Mouse (Mus musculus): ENCODE measurements around the gene Iba57.
"Not testable (repeated sequence)": the region's sequence is repeated elsewhere in the genome, so short reads cannot be mapped to it uniquely, and the experiment has no call there.

Iba57 gene

DNA sequence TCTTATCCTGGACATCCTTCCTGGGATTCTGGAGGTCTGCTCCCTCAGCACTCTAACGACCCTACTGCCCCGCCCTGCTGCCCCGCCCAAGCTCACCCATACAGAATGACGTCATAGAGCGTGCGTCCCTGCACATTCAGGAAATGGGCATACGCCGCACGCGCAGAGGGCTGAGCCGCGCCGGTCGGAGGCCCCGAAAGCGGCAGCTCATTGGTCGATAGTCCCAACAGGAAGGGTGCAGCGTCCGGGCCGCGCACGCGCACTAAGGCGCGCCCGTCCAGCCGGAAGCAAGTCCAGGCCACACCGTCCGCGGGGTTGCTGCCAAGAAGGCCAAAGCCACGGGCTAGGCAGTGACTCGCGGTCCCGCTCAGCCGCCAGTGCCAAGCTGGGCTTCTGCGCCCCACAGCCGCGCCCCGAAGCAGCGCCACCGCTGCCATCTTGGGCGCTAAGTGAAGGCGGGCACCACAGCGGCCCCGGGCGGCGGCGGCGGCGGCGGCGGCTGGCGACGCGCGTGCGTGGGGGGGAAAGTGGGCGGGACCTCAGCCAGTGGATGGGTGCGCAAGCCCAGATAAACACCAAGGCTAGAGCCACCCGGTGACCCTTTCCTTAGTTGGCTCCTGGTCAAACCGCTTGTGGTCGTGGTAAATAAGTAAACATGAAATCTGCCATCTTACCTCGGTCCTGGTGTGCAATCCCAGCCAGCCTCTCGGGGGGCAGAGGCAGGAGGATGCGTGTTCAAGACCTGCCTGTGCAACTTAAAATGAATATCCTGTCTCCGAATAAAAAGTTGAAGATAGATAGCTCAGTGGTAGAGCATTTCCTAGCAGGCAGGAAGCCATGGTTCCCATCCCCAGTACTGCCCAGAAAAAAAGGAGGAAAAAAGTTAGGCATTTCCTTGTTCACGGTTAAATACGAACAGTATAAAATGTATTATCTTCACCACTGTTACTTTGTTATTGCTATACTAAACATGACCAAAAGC, at the start of gene Iba57:
TSS of gene Iba57 (minus strand) at position 485 of the 982 bp plus-strand sequence.
- peak; percentile 97 to 98 for DNase-seq

DNA sequence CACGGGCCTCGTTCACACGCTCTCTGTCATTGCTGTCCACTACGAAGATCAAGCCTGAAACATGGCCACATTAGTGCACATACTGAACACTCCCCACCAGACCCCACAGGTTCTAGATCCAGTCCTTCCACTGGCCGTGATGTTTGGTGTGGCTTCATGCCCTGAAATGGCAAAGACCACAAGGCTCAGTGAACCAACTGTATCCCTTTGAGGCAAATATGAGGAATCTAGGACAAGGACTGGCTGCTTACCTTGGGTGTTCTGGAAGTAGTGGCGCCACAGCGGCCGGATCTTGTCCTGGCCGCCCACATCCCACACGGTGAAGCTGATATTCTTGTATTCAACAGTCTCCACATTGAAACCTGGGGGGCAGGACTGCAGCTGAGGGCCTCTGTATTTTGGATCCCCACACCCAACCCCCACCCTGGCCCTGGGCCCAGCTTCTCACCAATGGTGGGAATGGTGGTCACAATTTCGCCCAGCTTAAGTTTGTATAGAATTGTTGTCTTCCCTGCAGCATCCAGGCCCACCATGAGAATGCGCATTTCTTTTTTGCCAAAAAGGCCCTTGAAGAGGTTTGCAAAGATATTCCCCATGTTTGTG, 49.5 kb upstream of the Iba57 start:
- peak in 1 of 2 experiments; percentile 50 for DNase-seq

DNA sequence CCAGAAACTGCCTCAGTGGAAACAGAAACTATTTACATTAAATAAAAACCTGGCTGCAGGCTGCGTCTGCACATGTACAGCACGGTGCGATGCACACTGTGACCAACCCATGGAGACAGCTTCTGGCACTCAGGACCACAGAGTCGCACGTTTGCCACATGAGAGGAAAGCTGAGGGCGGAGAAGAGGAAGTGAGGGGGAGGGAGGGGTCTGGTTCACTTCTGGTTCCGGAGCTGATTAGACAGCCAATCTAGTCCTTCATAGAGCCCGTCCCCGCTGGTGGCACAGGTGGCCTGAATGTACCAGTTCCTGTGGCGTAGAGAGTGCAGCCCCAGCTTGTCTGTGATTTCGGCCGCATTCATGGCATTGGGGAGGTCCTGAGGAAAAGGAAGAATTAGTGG, 48.8 kb upstream of the Iba57 start:
- not testable (repeated sequence) for DNase-seq

DNA sequence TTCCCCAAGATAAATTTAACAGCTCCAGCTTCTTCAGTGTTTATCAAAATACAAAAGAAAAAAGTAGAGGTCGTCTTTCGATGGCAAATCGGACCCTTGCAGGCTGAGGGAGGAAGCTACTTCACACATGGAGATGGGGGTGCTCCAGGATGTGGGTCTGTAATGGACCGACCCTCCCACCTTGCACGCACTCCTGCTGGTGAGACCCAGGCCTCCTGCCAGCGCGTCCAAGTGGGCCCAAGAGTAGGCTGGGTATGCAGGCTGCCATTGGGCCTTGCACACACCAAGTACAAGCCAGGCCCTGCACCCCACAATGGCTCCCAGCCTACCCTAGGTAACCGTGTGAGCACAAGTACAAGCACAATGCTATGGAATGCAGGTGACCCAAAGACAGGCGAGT, 48.0 kb upstream of the Iba57 start:
- DNase-seq, result not testable (repeated sequence)

DNA sequence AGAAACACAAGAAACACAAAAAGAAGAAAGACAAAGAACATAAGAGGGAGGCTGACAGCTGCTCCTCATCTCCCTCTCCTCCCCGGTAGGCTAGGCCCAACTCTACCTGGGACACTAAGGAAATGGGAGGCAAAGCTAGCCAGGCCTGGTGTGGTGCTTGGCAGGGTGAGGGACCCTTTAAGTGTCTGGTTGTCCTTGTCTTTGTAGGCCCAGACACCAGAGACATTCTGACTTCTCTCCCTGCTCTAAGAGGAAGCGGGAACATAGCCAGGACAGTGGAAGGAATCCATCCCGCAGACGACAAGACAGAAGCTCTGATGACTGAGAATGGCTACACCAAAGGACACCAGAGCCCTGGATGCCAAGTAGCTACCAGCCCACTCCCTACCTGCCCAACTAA, 46.5 kb upstream of the Iba57 start:
- no peak for DNase-seq

DNA sequence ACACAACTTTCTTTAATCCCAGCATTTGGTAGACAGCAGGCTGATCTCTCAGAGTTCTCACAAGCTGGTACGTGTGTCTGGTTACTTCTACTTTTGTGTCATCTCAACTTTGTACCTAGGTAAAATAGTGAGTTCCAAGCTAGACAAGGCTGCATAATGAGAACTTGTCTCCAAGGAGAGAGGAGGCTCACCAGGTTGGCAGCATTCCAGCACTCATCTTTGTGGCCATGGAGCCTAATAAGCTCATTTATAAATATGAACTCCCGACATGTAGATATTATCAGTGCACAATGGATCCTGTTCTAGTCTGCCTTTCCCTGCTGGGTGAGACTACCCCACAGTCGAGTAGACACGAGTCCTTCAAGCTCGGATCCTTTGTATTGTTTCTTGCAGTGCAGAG, 46.0 kb upstream of the Iba57 start:
- DNase-seq, result peak in 1 of 2 experiments; percentile 51

DNA sequence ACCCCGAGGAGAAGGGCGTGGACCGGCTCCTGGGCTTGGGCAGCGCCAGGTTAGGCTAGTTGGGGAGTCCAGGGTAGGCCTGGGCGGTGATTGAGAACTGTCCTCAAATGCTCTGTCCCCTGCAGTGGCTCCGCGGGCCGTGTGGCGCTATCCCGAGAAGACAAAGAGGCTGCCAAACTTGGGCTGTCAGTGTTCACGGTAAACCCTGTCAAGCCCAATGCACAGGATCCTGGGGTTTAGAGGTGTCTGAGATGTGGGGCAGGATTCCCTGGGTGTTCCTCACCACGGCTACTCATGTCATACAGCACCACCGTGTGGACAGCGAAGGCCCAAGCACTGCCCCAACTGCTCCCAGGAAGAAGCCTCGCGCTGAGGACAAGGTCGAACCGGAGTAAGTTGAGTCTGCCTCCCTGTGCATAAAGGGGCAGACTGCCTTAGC, 45.5 kb upstream of the Iba57 start:
- DNase-seq, result peak; percentile 67 to 78

DNA sequence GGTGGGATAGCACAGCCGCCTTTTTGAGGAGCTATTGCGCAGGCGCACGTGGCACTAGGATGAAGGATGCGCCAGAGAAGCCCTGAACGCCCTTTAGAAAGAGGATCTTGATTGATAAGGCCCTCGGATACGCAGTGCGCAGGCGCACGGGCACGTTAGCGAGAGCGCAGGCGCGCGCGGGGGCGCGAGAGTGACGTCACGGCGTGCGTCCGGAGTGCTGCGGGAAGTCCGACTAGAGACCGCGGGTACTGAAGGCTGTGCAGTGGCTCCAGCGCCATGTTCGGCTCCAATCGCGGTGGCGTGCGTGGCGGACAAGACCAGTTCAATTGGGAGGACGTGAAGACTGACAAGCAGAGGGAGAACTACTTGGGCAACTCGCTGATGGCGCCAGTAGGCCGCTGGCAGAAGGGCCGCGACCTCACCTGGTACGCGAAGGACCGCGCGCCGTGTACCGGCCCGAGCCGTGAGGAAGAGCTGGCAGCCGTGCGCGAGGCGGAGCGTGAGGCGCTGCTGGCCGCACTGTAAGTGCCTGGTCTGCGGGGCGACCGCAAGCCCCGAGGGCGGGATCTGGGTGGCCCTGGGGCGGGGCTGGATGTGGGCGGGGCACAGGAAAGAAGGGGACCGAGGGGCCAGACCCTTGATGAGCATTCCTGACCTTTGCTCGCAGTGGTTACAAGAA, 44.8 kb upstream of the Iba57 start, which contains the start of gene 2310033P09Rik:
TSS of gene 2310033P09Rik (plus strand) at position 169 of the 679 bp plus-strand sequence.
- peak; percentile 96 to 97 for DNase-seq

DNA sequence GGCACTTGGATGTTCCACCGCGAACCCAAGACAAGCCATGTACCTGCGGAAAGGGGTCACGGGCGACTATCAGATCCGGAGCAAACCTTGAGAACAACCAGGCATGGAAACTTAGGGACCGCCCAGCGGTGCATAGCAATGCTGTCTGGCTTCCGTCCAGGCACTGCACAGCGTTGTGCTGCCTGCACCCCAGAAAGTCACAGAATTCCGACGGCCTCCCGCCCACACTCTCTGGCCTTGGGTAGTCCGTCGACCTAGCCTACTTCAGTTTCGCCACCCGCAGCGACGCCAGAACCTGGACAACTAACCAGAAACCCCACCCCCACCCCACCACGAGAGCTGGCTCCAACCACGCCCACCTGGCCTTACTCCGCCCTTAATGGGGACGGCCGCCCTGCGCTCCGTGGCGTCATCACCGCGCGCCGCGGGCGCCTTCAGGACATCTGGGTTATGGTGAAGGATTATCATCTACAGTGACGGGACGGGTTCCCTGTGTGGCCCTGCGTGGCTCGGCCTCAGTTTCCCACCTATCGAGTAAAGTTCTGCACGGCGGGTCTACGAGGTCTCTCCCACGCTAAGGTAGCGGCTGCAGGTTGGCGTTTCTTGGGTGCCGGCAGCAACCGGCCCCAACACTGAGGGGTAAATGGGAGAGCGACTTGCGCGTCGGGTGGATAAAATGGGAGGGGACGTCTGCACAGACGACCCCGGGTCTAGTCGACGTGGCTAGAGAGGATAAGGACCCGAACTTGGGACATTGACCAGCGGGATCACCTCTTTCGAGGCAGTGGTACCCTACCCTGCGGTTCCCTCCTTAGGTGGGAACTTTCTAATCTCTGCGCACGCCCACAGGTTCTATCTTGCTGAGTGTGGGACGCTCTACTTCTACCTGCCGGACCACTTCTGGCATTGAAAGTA, 38.8 kb upstream of the Iba57 start, which contains the start of gene Mrpl55:
TSS of gene Mrpl55 (plus strand) at position 406 of the 915 bp plus-strand sequence.
- DNase-seq, result peak; percentile 96

DNA sequence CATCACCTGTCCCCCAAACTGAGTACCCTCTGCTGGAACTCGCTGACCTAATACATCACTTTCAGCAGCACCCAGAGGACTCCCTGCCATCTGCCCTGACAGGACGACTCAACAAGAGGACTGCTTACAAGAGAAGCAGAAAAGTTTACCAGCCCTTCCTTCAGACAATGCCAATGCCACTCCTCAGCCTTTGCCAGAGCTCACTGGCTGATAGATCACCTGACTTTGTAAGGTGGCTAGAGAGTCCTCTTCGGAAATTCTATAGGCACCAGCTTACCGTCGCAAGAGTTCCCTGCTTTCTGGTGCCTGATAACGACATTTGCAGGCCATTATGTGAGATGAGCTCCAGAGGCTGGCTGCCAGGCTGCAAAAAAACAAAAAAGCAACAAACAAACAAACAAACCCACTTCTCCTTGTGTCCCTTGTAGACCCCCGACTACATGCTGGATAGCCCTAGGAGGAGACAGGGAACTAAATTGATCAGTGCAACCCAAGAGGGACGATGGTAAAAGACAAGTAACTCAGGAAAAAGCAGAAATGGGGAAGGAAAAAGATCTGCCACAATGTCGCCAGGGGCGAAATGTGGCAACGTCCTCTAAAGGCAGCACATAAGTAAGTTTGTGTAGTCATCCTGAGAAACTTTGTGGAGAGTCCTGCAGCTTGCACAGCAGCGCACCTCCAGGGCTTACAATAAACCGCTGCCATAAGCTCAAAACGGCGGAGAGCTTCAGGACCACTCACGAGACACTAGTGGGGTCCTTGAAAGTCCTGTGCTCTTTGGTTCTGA, 37.9 kb upstream of the Iba57 start:
- DNase-seq, result no peak

DNA sequence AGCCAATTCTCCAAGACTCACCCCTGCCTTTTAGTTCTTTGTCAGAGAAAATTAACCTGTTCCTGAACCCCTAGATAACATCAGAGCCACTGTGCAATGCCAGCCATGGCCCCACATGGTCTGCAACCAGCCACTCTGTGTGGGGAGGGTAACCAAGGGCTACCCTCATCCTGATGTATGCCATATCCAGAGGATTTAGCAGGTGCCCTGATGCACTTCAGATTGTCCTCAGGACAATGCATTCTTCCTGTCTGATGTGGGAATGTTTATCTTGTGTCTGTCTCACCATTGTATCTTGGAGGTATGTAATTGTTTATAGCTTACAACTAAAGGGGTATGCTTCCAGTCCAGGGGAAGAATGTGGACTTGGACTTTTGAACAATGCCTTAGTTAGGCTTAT, 32.7 kb upstream of the Iba57 start:
- DNase-seq, result no peak

DNA sequence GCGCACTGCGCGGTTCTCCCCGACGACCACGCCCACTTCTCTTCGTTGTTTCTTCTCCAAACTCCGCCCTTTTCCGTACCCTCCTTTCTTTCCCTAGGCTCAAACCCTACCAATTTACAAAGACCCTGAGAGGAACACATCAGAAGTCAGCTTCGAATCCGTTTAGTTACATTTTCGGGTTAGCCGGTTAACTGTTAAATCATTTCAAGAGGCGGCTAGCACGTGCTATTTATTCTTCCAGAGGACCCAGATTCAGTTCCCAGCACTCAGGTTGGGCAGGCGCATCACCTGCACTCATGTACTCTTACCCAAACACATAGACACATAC, 28.5 kb upstream of the Iba57 start, which contains the start of gene Guk1:
TSS of gene Guk1 (minus strand) at position 154 of the 328 bp plus-strand sequence.
- DNase-seq, result no peak

DNA sequence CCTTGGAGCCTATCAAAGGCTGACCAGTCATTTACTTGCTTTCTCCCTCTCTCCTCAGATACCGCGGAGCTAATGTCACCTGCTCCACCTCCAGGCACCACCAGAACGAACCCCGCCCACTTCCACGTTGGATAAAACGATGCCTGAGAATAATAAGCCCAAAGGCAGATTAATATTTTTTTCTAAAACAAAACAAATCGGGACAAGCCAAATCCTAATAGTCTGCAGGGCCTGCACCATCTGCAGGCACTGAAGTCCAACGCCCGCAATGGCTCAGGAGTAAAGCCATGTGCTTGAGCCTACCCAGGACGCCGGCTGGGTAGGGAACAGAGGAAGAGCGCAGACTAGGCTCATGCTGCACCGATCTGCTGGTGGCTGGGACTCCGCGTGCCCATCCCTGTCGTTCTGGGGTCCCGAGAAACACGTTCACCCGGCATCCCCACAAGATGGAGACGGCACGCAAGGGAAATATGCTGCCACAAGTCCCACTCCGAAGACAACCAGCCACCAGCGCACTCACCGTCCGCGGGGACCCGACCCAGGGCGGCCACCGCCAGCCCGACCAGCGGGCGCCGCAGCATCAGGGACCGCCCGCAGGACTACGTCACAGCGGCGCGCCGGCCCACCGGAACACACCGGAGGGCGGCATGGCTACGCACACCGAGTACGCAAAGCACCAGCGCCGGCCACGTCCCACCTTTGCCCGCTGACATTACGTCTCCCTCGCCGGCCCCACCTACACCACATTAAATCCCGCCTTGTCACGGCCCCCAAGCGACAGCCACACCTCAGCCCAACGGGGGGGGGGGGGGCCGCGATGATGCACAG, 27.9 kb upstream of the Iba57 start:
- DNase-seq, result peak; percentile 87 to 89

DNA sequence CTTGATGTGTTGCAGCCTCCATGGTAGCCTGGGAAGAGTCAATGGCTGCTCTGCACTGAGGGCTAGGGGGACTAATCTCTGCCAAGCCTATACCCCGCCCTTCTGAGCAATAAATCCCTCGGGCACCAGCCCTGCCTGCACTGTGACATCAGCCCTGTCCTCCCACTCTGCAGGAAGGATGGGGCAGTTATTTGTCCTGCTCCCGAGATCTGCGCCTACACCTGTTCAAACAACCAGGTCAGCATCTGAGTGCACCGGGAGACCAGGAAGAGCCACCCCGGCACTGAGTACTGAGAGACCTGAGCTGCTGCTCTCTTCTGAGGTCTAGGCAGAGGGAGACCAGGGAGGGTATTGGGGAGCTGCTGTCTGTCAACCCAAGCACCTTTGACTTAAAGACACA, 24.2 kb upstream of the Iba57 start:
- DNase-seq, result no peak

DNA sequence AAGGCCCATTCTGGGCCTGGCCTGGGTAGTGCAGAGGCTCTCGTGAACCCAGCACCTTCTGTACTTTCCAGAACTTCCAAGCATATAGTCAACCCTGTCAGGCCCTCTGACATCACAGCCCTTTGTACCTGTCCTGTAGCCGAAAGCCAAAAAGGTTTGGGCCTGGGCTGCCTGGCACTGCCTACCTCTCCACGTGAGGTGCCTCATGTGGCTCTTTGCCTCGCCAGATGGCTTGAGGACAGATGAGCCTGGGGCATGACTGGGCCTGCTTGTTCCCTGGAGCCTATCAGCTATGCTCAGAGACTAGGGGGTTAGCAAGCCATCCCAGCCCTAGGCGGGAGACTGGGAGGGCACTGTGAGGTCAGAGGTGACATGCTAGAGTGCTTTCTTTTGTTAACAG, 22.0 kb upstream of the Iba57 start:
- DNase-seq, result no peak

DNA sequence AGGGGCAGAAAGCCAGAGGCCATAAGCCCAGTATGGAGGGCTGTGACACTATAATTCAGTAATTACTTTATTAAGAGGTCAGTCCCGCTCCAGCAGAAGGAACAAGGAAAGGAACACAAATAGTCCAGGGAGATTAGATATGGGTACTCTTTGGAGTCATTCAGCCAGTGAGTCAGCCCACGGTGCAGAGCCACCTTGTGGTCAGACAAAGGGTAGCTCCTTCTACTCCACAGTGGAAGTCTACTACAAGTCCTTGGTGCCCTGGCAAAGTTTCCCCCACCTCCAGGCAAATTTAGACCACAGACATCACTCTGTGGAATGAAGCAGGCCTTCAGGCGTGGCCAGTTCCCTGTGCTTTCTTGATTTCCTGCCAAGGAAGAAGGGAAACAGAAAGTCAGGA, 20.3 kb upstream of the Iba57 start:
- DNase-seq, result peak; percentile 71 to 75

DNA sequence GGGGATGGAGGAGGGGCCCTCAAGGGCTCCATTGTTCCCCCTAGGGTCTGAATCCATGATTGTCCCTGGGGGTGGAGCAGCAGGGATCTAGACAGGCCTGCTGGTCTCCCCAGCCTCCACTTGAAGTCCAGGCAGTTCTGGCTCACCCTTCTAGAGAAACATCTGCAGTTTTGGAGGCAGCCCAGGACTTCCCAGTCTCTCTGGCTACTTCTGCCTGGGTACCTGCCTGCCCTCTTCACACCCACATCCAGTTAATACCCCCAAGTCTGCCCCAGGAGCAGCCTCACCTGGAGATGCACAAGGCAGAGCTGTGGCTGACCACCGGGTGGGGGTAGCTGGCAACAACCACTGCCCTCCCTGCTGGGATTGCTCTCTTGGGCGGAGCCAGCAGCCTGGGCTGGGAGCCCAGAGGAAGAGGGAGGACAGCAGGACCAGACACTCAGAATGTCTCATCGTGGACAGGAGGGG, 19.4 kb upstream of the Iba57 start, which contains the start of gene Gjc2:
TSS of gene Gjc2 (minus strand) at position 350 of the 468 bp plus-strand sequence.
- DNase-seq, result peak; percentile 46 to 58

DNA sequence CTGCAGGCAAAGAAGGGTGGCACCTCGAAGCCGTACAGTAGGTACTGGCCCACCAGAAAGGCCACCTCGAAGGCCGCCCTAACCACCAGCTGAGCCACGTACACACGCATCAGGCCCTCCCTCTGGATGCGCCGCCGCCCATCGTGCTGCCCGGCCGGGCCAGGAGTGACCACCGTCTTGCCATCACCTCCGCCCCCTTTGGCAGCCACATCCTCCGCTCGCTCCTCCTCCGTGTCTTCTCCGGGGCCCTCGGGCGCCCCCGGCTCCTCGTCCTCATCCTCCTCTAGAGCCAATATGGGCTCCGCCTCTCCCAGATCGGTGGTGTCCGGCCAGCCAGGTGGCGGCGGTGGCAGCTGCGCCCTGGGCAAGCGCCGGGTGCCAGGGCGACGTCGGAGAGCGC, 13.4 kb upstream of the Iba57 start:
- DNase-seq, result no peak

DNA sequence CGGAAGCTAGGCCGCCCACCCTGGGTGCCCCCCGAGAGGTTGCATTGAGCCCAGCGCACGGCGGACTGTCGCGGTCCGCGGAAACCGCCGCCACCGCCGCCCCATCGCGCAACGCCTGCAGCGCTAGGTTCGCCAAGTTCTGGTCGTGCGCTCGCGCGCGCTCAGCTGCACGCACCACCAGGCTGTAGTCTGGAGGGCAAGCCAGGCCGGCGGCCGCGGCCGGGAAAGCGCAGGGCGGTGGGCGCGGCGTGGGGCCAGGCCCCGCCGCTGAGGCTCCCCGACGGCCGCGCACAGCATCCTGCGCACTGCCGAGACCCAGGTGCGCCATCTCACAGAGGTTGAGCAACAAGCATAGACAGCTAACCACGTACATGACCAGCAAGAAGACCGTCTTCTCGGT, 12.9 kb upstream of the Iba57 start:
- no peak for DNase-seq

Measured in cerebellum, postnatal 14 days (tissue).